Mouse (Mus musculus) heart, embryonic 14.5 days (tissue): Measurements from ENCODE around the gene Eif6. TPM values are rescaled to one million over a fixed set of nuclear protein-coding genes. Genes with fewer than 3 reads are reported as not detected.
"Not testable (repeated sequence)": the region's sequence is repeated elsewhere in the genome, so short reads cannot be mapped to it uniquely, and the experiment has no call there.

Experiments used
- ATAC-seq: fragments of 200-750 bp; cut with Nextera tagmentation; 2 replicates; pipeline ENCODE4 v1.8.0; 2017; ENCODE audit warnings: low read depth, moderate TSS enrichment; ENCODE audit not compliant: insufficient number of reproducible peaks, insufficient read depth, low FRiP score
- H3K27ac ChIP-seq, 2 experiments: fragments of 200-500 bp in 1 of 2; fragments of 300-500 bp in 1 of 2; sonication (generic) in 1 of 2; replicated peaks in 1 of 2; 2 replicates each; pipeline ENCODE4 v1.5.1; 2012 to 2014; ENCODE audit warnings: low read depth in 2 of 2, low read length in 2 of 2, control low read depth in 1 of 2, mild to moderate bottlenecking in 1 of 2, mixed read lengths in 1 of 2; ENCODE audit not compliant: control insufficient read depth in 1 of 2, insufficient read depth in 1 of 2
- H3K27me3 ChIP-seq: fragments of 300-500 bp; sonication (generic); 2 replicates; pipeline ENCODE4 v1.6.1; 2014; ENCODE audit warnings: mild to moderate bottlenecking, low read length, control low read depth; ENCODE audit not compliant: control insufficient read depth, insufficient read depth
- H3K36me3 ChIP-seq: fragments of 300-500 bp; sonication (generic); 2 replicates; pipeline ENCODE4 v1.6.1; 2014; ENCODE audit warnings: mild to moderate bottlenecking, control low read depth, low read length, mixed read lengths; ENCODE audit not compliant: control insufficient read depth, insufficient read depth
- H3K4me1 ChIP-seq, 2 experiments: fragments of 200-500 bp in 1 of 2; fragments of 300-500 bp in 1 of 2; sonication (generic) in 1 of 2; 2 replicates each; pipeline ENCODE4 v1.6.1; 2012 to 2014; ENCODE audit warnings: low read length in 2 of 2, control low read depth in 1 of 2, mixed read lengths in 1 of 2; ENCODE audit not compliant: control insufficient read depth in 2 of 2, insufficient read depth in 2 of 2
- H3K4me2 ChIP-seq: fragments of 300-500 bp; sonication (generic); 2 replicates; pipeline ENCODE4 v1.6.1; 2014; ENCODE audit warnings: mild to moderate bottlenecking, low read length
- H3K4me3 ChIP-seq, 2 experiments: fragments of 200-500 bp in 1 of 2; fragments of 300-500 bp in 1 of 2; sonication (generic) in 1 of 2; 2 replicates each; pipeline ENCODE4 v1.5.1; 2012 to 2014; ENCODE audit warnings: low read length in 2 of 2, mild to moderate bottlenecking in 2 of 2, control low read depth in 1 of 2, low read depth in 1 of 2, moderate library complexity in 1 of 2; ENCODE audit not compliant: control insufficient read depth in 1 of 2, insufficient read depth in 1 of 2
- H3K9ac ChIP-seq: fragments of 300-500 bp; sonication (generic); 2 replicates; pipeline ENCODE4 v1.6.1; 2014; ENCODE audit warnings: mild to moderate bottlenecking, low read length
- H3K9me3 ChIP-seq: fragments of 300-500 bp; sonication (generic); 2 replicates; pipeline ENCODE4 v1.6.1; 2016; ENCODE audit warnings: low read length, control low read depth; ENCODE audit not compliant: control insufficient read depth
- WGBS: fragments of 180-500 bp; shearing (Covaris S2); extraction: QIAGEN DNeasy Blood & Tissue Kit; methylation state at CpG from one replicate; pipeline ENCODE4 v1.1.7; 2014; 5-methylcytosine and 5-hydroxymethylcytosine counted together
- polyA plus RNA-seq: library from polyadenylated mRNA; unstranded; fragments of >200 nt; fragmentation: Nextera tagmentation; extraction: Ambion mirVana; gene quantifications from 2 replicates; pipeline ENCODE4 v1.2.1, GENCODE M21; 2014

Eif6 gene
- polyA plus RNA-seq, 1 experiment from 2014 or later, result 130 TPM

DNA sequence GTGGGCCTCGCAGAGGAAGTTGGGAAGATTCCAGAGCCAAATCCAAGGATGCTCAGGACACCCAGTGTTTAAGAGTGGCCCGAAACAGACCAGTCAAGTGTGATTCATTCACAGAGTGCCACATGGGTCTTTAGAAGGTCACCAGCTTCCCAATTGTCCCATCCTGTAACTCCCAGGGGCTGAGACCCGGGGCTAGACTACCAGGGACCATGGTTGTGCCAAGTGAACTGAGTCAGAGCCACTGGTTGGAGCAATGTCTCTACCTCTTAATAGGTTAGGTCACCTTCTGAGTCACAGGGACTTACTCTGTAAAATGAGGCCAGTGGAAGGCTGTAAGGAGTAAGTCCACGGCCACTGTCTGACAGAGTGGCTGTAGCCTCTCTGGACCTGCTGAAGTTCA, 12.2 kb upstream of the Eif6 start:
- Histone ChIP-seq H3K9me3 (no peaks in the 10 kb centered on the region), H3K27ac (no peak overlapping the region), H3K4me3 (no peak overlapping the region), H3K4me1 (no peaks in the 10 kb centered on the region), H3K9ac (no peak overlapping the region), H3K36me3 (no peaks in the 10 kb centered on the region), H3K27me3 (no peaks in the 10 kb centered on the region), H3K4me2 (no peak overlapping the region)
- WGBS, result 74% methylated on average over 4 of the region's 4 CpGs
- no peak for ATAC-seq

DNA sequence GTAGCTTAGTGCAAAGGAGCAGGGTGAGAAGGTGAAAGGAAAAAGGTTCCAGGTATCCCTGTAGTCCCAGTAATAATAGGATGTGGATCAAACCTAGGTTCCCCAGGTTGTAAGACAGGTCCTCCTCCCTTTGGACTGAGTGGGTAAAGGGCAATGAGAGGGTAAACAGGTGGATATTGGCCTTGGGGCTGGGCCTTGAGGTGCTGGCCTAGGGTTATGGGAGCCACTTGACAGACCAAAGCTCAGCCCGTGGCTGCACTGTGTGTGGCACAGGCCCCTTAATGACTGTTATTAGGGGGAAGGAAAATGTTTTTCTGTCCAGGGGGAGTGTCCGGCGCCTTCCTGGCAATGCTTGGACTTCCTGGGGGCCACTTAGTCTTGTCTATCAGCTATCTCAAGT, 11.2 kb upstream of the Eif6 start:
- Histone ChIP-seq H3K4me2 (no peak overlapping the region), H3K4me3 (no peak overlapping the region), H3K27me3 (no peaks in the 10 kb centered on the region), H3K36me3 (no peaks in the 10 kb centered on the region), H3K9me3 (no peaks in the 10 kb centered on the region), H3K9ac (no peak overlapping the region), H3K4me1 (no peaks in the 10 kb centered on the region), H3K27ac (no peak overlapping the region)
- WGBS, result 36% methylated on average over 3 of the region's 3 CpGs
- ATAC-seq, result no peak

- H3K27ac ChIP-seq, result no peak within 1 kb of the TSS
- ATAC-seq, result no peak
- H3K36me3 ChIP-seq, result no peaks in the 10 kb centered on the region
- 47% methylated on average over 9 of the region's 9 CpGs for WGBS
- no peaks in the 10 kb centered on the region for H3K9me3 ChIP-seq
- no peak within 1 kb of the TSS for H3K9ac ChIP-seq
- H3K27me3 ChIP-seq, result no peaks in the 10 kb centered on the region
- no peak within 1 kb of the TSS for H3K4me3 ChIP-seq
- H3K4me2 ChIP-seq, result no peak within 1 kb of the TSS
- no peaks in the 10 kb centered on the region for H3K4me1 ChIP-seq
These were observed 8.0 kb upstream of the Eif6 start, which contains the start of gene Fam83c for GRCm38 (mm10) chr2:155834732-155835131. Fam83c (minus strand) TSS chr2:155834854.

GRCm38 (mm10) chr2:155832087-155832486, 5.4 kb upstream of the Eif6 start:
- not testable (repeated sequence) for H3K9ac ChIP-seq, H3K4me2 ChIP-seq, H3K4me1 ChIP-seq, H3K27ac ChIP-seq, H3K36me3 ChIP-seq, ATAC-seq, H3K27me3 ChIP-seq, H3K9me3 ChIP-seq, H3K4me3 ChIP-seq
- 59% methylated on average over 1 of the region's 1 CpGs for WGBS

DNA sequence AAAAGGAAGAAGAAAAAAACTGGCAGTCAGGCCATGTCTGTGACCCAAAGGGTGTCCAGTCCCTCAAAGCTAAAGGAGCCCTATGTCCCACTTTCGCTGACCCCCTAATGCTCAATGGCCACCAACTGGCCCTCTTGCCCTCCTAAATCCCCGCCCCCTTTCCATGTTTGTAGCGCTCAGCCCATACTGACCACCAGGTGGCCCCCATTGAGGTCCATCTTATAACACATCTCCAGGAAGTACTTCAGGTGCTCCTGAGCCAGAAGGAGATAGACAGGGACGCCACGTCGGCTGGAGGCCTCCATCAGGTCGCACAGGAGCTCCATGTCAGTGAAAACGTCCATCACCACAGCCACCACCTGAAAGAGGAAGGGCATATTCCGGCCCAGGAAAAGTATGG, 4.6 kb upstream of the Eif6 start:
- H3K36me3 ChIP-seq, result no peaks in the 10 kb centered on the region
- no peaks in the 10 kb centered on the region for H3K27me3 ChIP-seq
- no peak overlapping the region for H3K27ac ChIP-seq
- no peak overlapping the region for H3K4me2 ChIP-seq
- 49% methylated on average over 9 of the region's 9 CpGs for WGBS
- no peak for ATAC-seq
- H3K9me3 ChIP-seq, result no peaks in the 10 kb centered on the region
- H3K4me3 ChIP-seq, result no peak overlapping the region
- peaks cover 3 to 7% of the 10 kb centered on the region in 2 experiments; a peak in 3 of 4 replicates for H3K4me1 ChIP-seq
- H3K9ac ChIP-seq, result no peak overlapping the region

- Histone ChIP-seq H3K27ac (no peak overlapping the region), H3K27me3 (no peaks in the 10 kb centered on the region), H3K4me1 (peaks cover 3 to 8% of the 10 kb centered on the region in 2 experiments; a peak in 3 of 4 replicates), H3K9me3 (no peaks in the 10 kb centered on the region), H3K4me3 (no peak overlapping the region), H3K4me2 (no peak overlapping the region), H3K36me3 (no peaks in the 10 kb centered on the region), H3K9ac (no peak overlapping the region)
- 90% methylated on average over 8 of the region's 8 CpGs for WGBS
- no peak for ATAC-seq
These were observed 4.1 kb upstream of the Eif6 start for GRCm38 (mm10) chr2:155830841-155831240.

GRCm38 (mm10) chr2:155825904-155826629, 658 bp downstream of the Eif6 start:
- peaks cover 3 to 16% of the 10 kb centered on the region in 2 experiments; a peak in 3 of 4 replicates for H3K4me1 ChIP-seq
- H3K27ac ChIP-seq, result peak overlapping the region; percentile 67 to 85
- no peaks in the 10 kb centered on the region for H3K27me3 ChIP-seq
- peaks cover 32% of the 10 kb centered on the region for H3K36me3 ChIP-seq
- whole genome bisulfite sequencing, result under 1% methylated on average over 52 of the region's 52 CpGs
- H3K4me2 ChIP-seq, result peak overlapping the region; percentile 78
- peak overlapping the region; percentile 89 for H3K9ac ChIP-seq
- ATAC-seq, result no peak
- H3K9me3 ChIP-seq, result no peaks in the 10 kb centered on the region
- peak overlapping the region; percentile 70 to 73 for H3K4me3 ChIP-seq

- WGBS, result 94% methylated on average over 8 of the region's 8 CpGs
- peaks cover 3 to 21% of the 10 kb centered on the region in 2 experiments; a peak in 3 of 4 replicates for H3K4me1 ChIP-seq
- ATAC-seq, result no peak
- no peak overlapping the region for H3K4me3 ChIP-seq
- no peak overlapping the region for H3K9ac ChIP-seq
- H3K9me3 ChIP-seq, result no peaks in the 10 kb centered on the region
- no peak overlapping the region for H3K4me2 ChIP-seq
- no peak overlapping the region for H3K27ac ChIP-seq
- peaks cover 48% of the 10 kb centered on the region for H3K36me3 ChIP-seq
- H3K27me3 ChIP-seq, result no peaks in the 10 kb centered on the region
These were observed 3.0 kb downstream of the Eif6 start for GRCm38 (mm10) chr2:155823722-155824121.
